Mouse (Mus musculus) urinary bladder, adult 2 months (tissue): ENCODE measurements around the gene Adam1b. TPM values are rescaled to one million over a fixed set of nuclear protein-coding genes. Genes with fewer than 3 reads are reported as not detected.

Source experiments
- DNase-seq: peaks from one replicate; pipeline ENCODE4 v3.0.0; 2022; ENCODE audit warnings: low spot score
- polyA plus RNA-seq: library from polyadenylated mRNA; depleted of rRNA; stranded (reverse); fragments of >200 nt; gene quantifications from 2 replicates; pipeline ENCODE4 v1.2.3, GENCODE M21; 2012

Gene Adam1b
- polyA plus RNA-seq, 1 experiment: not detected

GRCm38 (mm10) chr5:121500719-121501118 is 2.5 kb downstream of the Adam1b start:
- no peak for DNase-seq

GRCm38 (mm10) chr5:121493305-121493704 is 9.9 kb downstream of the Adam1b start:
- no peak for DNase-seq

GRCm38 (mm10) chr5:121484801-121485200 is 18.4 kb downstream of the Adam1b start:
- no peak for DNase-seq

GRCm38 (mm10) chr5:121477680-121478079 is 25.6 kb downstream of the Adam1b start:
- DNase-seq: no peak

- DNase-seq: no peak
Measured at GRCm38 (mm10) chr5:121476040-121476439, 27.2 kb downstream of the Adam1b start.

GRCm38 (mm10) chr5:121474610-121475009 is 28.6 kb downstream of the Adam1b start:
- no peak for DNase-seq

GRCm38 (mm10) chr5:121472411-121472810 is 30.8 kb downstream of the Adam1b start:
- no peak for DNase-seq

GRCm38 (mm10) chr5:121469566-121469965 is 33.7 kb downstream of the Adam1b start:
- no peak for DNase-seq

- no peak for DNase-seq
Measured at GRCm38 (mm10) chr5:121463601-121464250, 39.5 kb downstream of the Adam1b start.

GRCm38 (mm10) chr5:121462967-121463366 is 40.3 kb downstream of the Adam1b start:
- no peak for DNase-seq

GRCm38 (mm10) chr5:121462171-121462502 is 41.1 kb downstream of the Adam1b start:
- no peak for DNase-seq

GRCm38 (mm10) chr5:121461339-121462170 is 41.7 kb downstream of the Adam1b start:
- DNase-seq: no peak

- DNase-seq: no peak
Measured at GRCm38 (mm10) chr5:121455510-121456265, 47.5 kb downstream of the Adam1b start.

- DNase-seq: no peak
Measured at GRCm38 (mm10) chr5:121454503-121454782, 48.8 kb downstream of the Adam1b start.

GRCm38 (mm10) chr5:121453743-121454502 is 49.3 kb downstream of the Adam1b start:
- no peak for DNase-seq

- DNase-seq: no peak
Measured at GRCm38 (mm10) chr5:121452906-121453305, 50.3 kb downstream of the Adam1b start.

GRCm38 (mm10) chr5:121452026-121452869 is 51.0 kb downstream of the Adam1b start, which contains the start of gene Erp29:
Gene Erp29, minus strand, starts transcription at chr5:121452506.
- DNase-seq: peak; percentile 99

- DNase-seq: no peak
Measured at GRCm38 (mm10) chr5:121451644-121452025, 51.6 kb downstream of the Adam1b start, which contains the start of gene Tmem116. Gene Tmem116, plus strand, starts transcription at chr5:121451893.

- no peak for DNase-seq
Measured at GRCm38 (mm10) chr5:121451203-121451602, 52.0 kb downstream of the Adam1b start.

- no peak for DNase-seq
Measured at GRCm38 (mm10) chr5:121450476-121450875, 52.8 kb downstream of the Adam1b start.
